Mouse (Mus musculus) limb, embryonic 12.5 days (tissue): ENCODE measurements around the gene Vdac1. TPM values are rescaled to one million over a fixed set of nuclear protein-coding genes. Genes with fewer than 3 reads are reported as not detected.

Experiments used
- ATAC-seq: fragments of 200-750 bp; cut with Nextera tagmentation; 2 replicates; pipeline ENCODE4 v1.8.0; 2017; ENCODE audit warnings: low read depth, moderate TSS enrichment; ENCODE audit not compliant: insufficient number of reproducible peaks, insufficient read depth, low FRiP score, low TSS enrichment
- H3K27ac ChIP-seq: fragments of 300-500 bp; sonication (generic); 2 replicates; pipeline ENCODE4 v1.5.1; 2016; ENCODE audit warnings: mild to moderate bottlenecking, moderate library complexity
- H3K27me3 ChIP-seq: fragments of 300-500 bp; sonication (generic); 2 replicates; pipeline ENCODE4 v1.6.1; 2016; ENCODE audit warnings: mild to moderate bottlenecking, moderate library complexity
- H3K36me3 ChIP-seq: fragments of 300-500 bp; sonication (generic); 2 replicates; pipeline ENCODE4 v1.6.1; 2016; ENCODE audit warnings: mild to moderate bottlenecking, moderate library complexity
- H3K4me1 ChIP-seq: fragments of 300-500 bp; sonication (generic); replicated peaks from 2 replicates; pipeline ENCODE4 v1.6.1; 2016
- H3K4me2 ChIP-seq: fragments of 300-500 bp; sonication (generic); 2 replicates; pipeline ENCODE4 v1.6.1; 2016; ENCODE audit warnings: mild to moderate bottlenecking, moderate library complexity
- H3K4me3 ChIP-seq: fragments of 300-500 bp; sonication (generic); replicated peaks from 2 replicates; pipeline ENCODE4 v1.5.1; 2016; ENCODE audit warnings: mild to moderate bottlenecking
- H3K9ac ChIP-seq: fragments of 300-500 bp; sonication (generic); replicated peaks from 2 replicates; pipeline ENCODE4 v1.6.1; 2016; ENCODE audit warnings: mild to moderate bottlenecking, moderate library complexity
- H3K9me3 ChIP-seq: fragments of 300-500 bp; sonication (generic); 2 replicates; pipeline ENCODE4 v1.6.1; 2016; ENCODE audit warnings: mild to moderate bottlenecking, moderate library complexity
- WGBS: fragments of 180-500 bp; shearing (Covaris S2); methylation state at CpG from one replicate; pipeline ENCODE4 v1.1.7; 2016; 5-methylcytosine and 5-hydroxymethylcytosine counted together
- polyA plus RNA-seq: library from polyadenylated mRNA; unstranded; fragments of >200 nt; fragmentation: Nextera tagmentation; extraction: Ambion mirVana; gene quantifications from 2 replicates; pipeline ENCODE4 v1.2.1, GENCODE M21; 2016

Vdac1 gene
- polyA plus RNA-seq, 1 experiment from 2014 or later, result 227 TPM

DNA sequence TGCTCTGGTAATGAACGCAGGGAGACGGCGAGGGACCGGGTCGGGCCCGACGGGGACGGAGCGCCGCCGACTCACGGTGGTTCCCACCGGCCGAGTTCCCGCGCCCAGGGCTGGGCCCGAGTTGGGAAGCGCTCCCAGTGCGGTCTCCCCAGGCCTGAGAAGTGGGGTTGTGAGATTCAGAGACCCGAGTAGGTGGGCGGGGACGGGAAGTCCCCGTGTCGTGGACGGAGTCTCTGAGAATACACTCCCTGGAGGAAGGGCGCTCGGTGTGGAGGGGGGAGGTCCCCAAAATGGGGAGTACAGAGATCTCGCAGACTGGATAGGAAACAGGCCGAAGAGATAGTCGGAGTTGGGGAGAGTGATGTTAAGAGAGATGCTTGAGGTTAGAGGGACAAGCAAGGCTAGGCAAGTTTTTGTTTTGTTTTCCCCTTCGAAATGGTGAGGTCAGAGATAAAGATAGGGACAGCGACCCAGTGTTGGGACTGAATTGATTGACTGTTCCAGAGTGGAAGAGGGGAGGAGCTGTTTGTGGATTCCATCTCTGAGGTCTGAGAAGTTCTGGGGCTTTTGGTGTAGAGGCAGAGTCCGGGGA is 36.0 kb downstream of the Vdac1 start:
- peak; percentile 75 for ATAC-seq
- H3K27ac ChIP-seq, result peak overlapping the region; percentile 90
- no peaks in the 10 kb centered on the region for H3K4me1 ChIP-seq
- H3K36me3 ChIP-seq, result peaks cover 13% of the 10 kb centered on the region
- peak overlapping the region; percentile 94 for H3K9ac ChIP-seq
- peak overlapping the region; percentile 76 for H3K4me2 ChIP-seq
- H3K9me3 ChIP-seq, result no peaks in the 10 kb centered on the region
- no peaks in the 10 kb centered on the region for H3K27me3 ChIP-seq
- WGBS, result 2% methylated on average over 33 of the region's 33 CpGs
- peak overlapping the region; percentile 97 for H3K4me3 ChIP-seq

DNA sequence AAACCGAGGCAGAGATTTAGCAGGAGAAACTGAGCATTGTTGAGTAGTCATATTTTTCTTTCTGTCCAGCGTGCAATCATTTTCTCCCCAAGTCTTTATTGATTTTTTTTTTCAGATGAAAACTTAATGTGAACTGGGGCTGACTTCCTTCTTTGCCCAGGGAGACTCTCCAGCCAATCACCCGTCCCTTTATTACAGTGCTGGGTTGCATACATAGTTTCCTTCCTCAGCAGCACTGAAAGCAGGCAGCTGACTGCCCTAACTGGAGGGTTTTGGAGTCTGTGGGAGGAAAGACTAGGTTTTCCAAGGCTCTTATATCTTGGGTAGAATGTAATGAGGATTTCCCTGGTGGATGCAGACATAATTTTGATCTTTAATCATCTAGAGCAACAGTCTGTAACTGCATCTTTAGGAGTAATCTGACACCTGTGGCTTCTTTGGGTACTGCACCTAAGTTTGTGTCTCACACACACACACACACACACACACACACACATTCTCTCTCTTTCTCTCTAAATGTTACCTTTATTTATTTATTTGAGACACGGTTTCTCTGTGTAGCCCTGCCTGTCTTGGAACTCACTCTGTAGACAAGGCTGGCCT is 36.8 kb downstream of the Vdac1 start:
- no peaks in the 10 kb centered on the region for H3K27me3 ChIP-seq
- peak overlapping the region; percentile 76 for H3K4me2 ChIP-seq
- H3K36me3 ChIP-seq, result peaks cover 9% of the 10 kb centered on the region
- WGBS, result 87% methylated on average over 4 of the region's 4 CpGs
- peak overlapping the region; percentile 94 for H3K9ac ChIP-seq
- no peaks in the 10 kb centered on the region for H3K4me1 ChIP-seq
- H3K9me3 ChIP-seq, result no peaks in the 10 kb centered on the region
- no peak for ATAC-seq
- H3K27ac ChIP-seq, result no peak overlapping the region
- peak overlapping the region; percentile 97 for H3K4me3 ChIP-seq

DNA sequence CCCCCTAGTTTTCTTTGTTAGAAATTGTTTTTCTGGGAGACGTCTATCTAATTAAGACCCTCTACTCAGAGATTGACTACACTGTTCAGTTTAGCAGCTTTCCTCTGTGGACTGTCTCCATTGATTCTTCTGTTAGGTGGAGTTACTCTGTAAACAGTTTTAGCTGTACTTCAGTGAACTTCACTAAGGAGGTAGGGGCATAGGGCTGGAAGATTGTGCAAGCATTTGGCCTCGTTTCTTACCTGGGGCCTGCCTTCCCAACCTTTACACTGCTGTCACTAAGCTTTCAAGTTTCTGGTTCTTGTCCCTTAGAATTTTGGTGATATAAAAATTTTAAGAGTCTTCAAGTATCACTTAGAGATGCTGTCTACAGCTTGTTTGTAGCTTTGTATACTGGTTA is 40.8 kb downstream of the Vdac1 start:
- ATAC-seq, result no peak
- H3K4me1 ChIP-seq, result no peaks in the 10 kb centered on the region
- peaks cover 44% of the 10 kb centered on the region for H3K36me3 ChIP-seq
- no peaks in the 10 kb centered on the region for H3K9me3 ChIP-seq
- no peak overlapping the region for H3K9ac ChIP-seq
- no peak overlapping the region for H3K4me3 ChIP-seq
- H3K27me3 ChIP-seq, result no peaks in the 10 kb centered on the region
- H3K27ac ChIP-seq, result no peak overlapping the region
- 67% methylated on average over 2 of the region's 2 CpGs for WGBS
- no peak overlapping the region for H3K4me2 ChIP-seq

DNA sequence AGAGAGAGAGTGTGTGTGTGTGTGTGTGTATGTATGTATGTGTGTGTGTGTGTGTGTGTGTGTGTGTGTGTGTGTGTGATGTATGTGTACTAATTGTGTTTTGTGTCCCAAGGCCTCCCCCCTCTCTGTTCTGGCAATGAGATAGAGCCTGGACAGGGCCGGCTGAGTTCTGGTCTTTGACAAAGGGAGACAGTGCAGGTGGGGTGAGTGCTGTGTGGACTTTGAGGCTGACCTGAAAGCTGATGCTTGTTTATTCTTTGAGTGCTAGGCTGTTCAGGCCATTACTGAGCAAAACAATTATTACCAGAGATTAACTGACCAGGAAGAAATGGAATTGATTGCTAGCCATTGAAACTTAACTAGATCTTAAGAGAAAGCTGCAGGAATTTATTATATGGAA is 41.9 kb downstream of the Vdac1 start:
- Histone ChIP-seq H3K9ac (no peak overlapping the region), H3K4me2 (no peak overlapping the region), H3K27ac (no peak overlapping the region), H3K4me3 (no peak overlapping the region), H3K9me3 (no peaks in the 10 kb centered on the region), H3K27me3 (no peaks in the 10 kb centered on the region), H3K36me3 (peaks cover 53% of the 10 kb centered on the region), H3K4me1 (no peaks in the 10 kb centered on the region)
- 44% methylated on average over 1 of the region's 1 CpGs for WGBS
- no peak for ATAC-seq

DNA sequence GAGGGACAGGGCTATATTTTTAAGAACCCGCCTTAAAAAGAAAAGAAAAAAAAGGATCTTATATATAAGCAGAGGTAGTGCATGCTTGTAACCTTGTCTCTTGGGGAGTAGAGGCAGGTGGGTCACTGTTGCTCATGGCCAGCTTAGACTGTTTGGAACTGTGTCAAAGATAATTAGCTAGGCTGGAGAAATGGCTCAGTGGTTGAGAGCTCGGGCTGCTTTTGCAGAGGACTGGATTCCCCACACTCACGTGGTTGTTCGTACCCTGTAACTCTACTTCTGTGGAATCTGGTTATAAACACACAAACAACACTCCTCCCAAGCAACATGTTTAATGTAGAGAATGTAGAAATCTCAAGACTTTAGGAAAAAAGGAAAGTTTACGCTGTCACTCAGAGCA is 43.5 kb downstream of the Vdac1 start:
- no peaks in the 10 kb centered on the region for H3K4me1 ChIP-seq
- H3K4me3 ChIP-seq, result no peak overlapping the region
- no peak overlapping the region for H3K4me2 ChIP-seq
- H3K27me3 ChIP-seq, result no peaks in the 10 kb centered on the region
- no peak overlapping the region for H3K27ac ChIP-seq
- no peaks in the 10 kb centered on the region for H3K9me3 ChIP-seq
- no peak overlapping the region for H3K9ac ChIP-seq
- ATAC-seq, result no peak
- 90% methylated on average over 5 of the region's 5 CpGs for WGBS
- H3K36me3 ChIP-seq, result peaks cover 65% of the 10 kb centered on the region

DNA sequence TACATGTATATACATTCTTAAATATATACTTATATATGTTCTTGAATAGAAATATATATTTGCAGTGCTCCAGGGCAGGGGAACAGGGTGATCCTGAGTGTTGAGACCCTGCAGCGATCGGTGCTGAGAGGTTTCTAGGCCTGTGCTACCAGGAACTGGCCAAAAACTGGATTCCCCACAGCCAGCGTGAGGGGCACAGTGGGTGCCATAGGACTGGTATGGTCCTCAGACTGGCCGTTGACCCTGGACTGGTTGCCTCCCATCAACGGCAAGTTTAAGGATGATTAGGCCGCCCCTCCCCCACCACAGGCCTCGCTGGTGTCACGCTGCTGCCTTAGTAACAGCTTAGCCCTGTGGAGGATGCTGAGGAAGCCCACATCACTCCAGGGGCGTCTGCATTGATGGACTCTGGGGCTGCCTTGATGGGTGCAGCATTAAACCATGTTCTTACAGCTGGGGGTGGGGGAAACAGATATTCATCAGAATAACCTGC is 44.6 kb downstream of the Vdac1 start:
- no peaks in the 10 kb centered on the region for H3K9me3 ChIP-seq
- no peak overlapping the region for H3K4me2 ChIP-seq
- WGBS, result 76% methylated on average over 9 of the region's 9 CpGs
- no peaks in the 10 kb centered on the region for H3K4me1 ChIP-seq
- H3K4me3 ChIP-seq, result no peak overlapping the region
- ATAC-seq, result no peak
- H3K27ac ChIP-seq, result no peak overlapping the region
- peaks cover 72% of the 10 kb centered on the region for H3K36me3 ChIP-seq
- H3K27me3 ChIP-seq, result no peaks in the 10 kb centered on the region
- H3K9ac ChIP-seq, result no peak overlapping the region

DNA sequence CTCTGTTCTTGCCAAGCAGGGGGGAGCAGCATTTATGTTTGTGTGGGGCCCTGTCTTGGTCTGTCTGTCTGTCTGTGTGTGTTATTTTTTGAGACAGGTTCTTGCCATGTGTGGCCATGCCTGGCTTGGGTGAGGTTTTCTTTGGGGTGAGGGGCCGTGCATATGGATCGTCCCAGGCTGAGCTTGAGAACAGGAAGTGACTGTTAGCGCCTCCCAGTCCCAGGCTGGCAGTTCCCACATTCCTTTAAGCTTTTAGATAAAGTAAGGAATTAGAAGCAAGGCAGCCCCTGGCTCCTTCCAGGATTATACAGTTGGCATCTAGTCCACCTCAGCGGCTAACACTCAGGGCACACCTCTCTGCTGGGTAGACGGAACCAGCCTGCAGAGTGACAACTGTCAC is 48.7 kb downstream of the Vdac1 start:
- no peaks in the 10 kb centered on the region for H3K4me1 ChIP-seq
- peaks cover 68% of the 10 kb centered on the region for H3K36me3 ChIP-seq
- WGBS, result 73% methylated on average over 5 of the region's 5 CpGs

DNA sequence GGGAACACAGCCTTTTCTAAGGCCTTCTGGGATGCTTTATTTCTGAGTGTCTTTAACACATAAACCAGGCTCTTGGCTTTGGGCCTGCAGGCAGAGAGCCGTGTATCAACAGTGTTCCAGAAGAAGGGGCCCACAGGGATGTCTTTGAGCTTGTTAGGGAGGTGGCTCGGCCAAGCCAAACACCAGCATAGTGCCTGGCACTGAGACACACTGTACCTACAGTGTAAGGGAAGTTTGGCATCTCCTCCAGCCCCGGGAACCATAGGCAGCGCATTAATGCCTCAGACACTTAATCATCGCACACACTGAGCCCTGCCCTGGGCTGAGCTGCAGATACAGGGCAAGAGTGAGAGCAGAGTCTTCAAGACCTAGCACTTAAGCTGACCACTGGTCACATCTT is 57.7 kb downstream of the Vdac1 start:
- Histone ChIP-seq H3K4me1 (peaks cover 4% of the 10 kb centered on the region; the same call in 1 of the 2 replicates), H3K4me3 (no peak overlapping the region), H3K36me3 (no peaks in the 10 kb centered on the region), H3K27me3 (peaks cover 6% of the 10 kb centered on the region), H3K9ac (no peak overlapping the region), H3K4me2 (no peak overlapping the region), H3K27ac (no peak overlapping the region), H3K9me3 (no peaks in the 10 kb centered on the region)
- WGBS, result 85% methylated on average over 5 of the region's 5 CpGs
- ATAC-seq, result no peak

More for the DNA sequence above, 48.7 kb downstream of the Vdac1 start:
- Histone ChIP-seq H3K27ac (no peak overlapping the region), H3K27me3 (no peaks in the 10 kb centered on the region), H3K4me3 (no peak overlapping the region), H3K9ac (no peak overlapping the region), H3K9me3 (no peaks in the 10 kb centered on the region), H3K4me2 (no peak overlapping the region)
- no peak for ATAC-seq

DNA sequence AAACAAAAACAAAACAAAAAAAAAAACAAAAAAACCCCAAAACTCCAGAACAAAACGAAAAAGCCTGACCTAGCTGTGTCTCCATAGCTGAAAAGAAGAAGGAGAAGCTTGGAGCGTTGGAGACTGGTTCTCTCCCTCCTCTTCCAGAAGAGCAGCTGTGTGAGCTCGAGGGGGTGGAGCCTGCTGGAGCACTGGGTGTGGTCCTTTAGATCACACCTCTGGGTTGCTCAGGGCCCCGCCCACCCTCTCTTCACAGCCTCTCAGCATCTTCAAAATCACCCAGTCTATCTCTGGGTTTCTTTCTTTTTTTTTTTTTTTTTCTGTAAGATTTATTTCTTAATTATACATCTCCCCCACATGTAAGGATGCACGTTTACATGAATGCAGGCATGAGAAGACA is 58.6 kb downstream of the Vdac1 start:
- H3K27me3 ChIP-seq, result peaks cover 6% of the 10 kb centered on the region
- no peak overlapping the region for H3K27ac ChIP-seq
- no peak for ATAC-seq
- H3K4me3 ChIP-seq, result no peak overlapping the region
- no peak overlapping the region for H3K9ac ChIP-seq
- no peaks in the 10 kb centered on the region for H3K36me3 ChIP-seq
- no peaks in the 10 kb centered on the region for H3K9me3 ChIP-seq
- no peak overlapping the region for H3K4me2 ChIP-seq
- H3K4me1 ChIP-seq, result peaks cover 4% of the 10 kb centered on the region; the same call in 1 of the 2 replicates
- 34% methylated on average over 5 of the region's 5 CpGs for WGBS

DNA sequence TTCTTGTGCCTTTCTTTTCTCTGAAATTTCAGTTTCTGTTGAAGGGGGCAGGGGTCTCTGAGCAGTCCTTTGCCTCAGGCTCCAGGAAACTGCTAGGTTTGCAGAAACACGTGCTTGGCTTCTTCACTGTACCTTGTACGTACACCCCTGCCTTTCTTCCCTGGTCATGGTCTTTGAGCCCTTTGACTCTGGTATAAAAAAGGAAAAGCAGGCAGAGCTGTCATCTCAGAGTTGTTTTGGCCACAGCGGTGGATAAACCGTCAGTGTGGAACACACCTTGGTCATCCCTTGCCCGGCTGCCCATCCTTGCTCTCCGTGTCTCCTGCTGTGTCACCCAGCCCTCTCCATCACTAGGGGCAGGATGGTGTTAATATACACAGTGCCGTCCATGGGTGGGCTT is 59.2 kb downstream of the Vdac1 start:
- no peak overlapping the region for H3K4me3 ChIP-seq
- 83% methylated on average over 7 of the region's 7 CpGs for WGBS
- no peak for ATAC-seq

DNA sequence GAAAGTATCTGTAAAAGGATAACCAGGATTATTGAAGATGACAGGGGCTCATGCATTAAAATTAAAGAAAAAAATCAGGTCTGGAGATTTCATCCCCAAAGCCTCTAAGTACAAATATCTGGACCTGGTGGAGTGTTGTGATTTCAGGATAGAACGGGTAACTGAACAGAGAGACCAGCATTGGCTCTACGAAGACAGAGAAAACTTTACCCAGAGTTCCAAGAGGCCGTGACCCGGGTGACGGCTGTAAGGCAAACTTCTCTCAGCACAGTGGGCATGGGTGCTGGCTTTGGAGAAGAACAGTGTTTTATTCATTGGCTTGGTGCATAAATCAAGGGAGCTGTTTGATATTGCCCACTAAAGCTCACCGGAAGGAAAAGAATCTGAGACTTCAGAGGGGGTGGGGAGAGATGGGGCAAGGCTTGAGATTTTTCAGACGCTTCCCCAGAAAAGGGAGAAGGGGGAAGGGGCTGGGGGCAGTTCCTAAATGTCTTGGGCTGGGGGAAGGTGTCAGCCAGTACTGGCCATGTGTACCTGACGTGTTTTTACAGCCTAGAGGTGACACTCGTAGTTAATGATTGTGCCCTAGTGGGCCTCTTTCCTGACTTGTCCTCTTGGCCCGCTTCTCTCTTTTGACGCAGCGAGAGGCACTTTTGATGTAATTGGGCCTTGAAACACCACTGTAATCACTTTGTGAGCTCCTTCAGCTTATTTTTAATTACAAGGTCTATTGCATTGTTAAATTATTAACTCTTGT is 59.8 kb downstream of the Vdac1 start:
- no peak overlapping the region for H3K9ac ChIP-seq
- WGBS, result 43% methylated on average over 12 of the region's 12 CpGs

More for the DNA sequence above, 59.2 kb downstream of the Vdac1 start:
- H3K27me3 ChIP-seq, result peaks cover 6% of the 10 kb centered on the region
- no peak overlapping the region for H3K4me2 ChIP-seq
- H3K4me1 ChIP-seq, result peaks cover 4% of the 10 kb centered on the region; the same call in 1 of the 2 replicates
- no peak overlapping the region for H3K9ac ChIP-seq
- no peaks in the 10 kb centered on the region for H3K9me3 ChIP-seq
- no peaks in the 10 kb centered on the region for H3K36me3 ChIP-seq
- H3K27ac ChIP-seq, result no peak overlapping the region

More for the DNA sequence above, 59.8 kb downstream of the Vdac1 start:
- no peak overlapping the region for H3K27ac ChIP-seq
- H3K4me2 ChIP-seq, result no peak overlapping the region
- peaks cover 6% of the 10 kb centered on the region for H3K27me3 ChIP-seq
- no peaks in the 10 kb centered on the region for H3K36me3 ChIP-seq
- H3K4me3 ChIP-seq, result no peak overlapping the region
- no peaks in the 10 kb centered on the region for H3K9me3 ChIP-seq
- H3K4me1 ChIP-seq, result peaks cover 4% of the 10 kb centered on the region; the same call in 1 of the 2 replicates
- no peak for ATAC-seq
